Mouse (Mus musculus): ENCODE results near the gene Tbx6. TPM values are rescaled to one million over a fixed set of nuclear protein-coding genes. Genes with fewer than 3 reads are reported as not detected.

The Tbx6 gene
- total RNA-seq, 2 experiments from 2014 or later, result 23.2 to 31.9 TPM

- ATAC-seq (replicated peaks; ENCODE audit: low FRiP score, poor library complexity, severe bottlenecking), result peak; percentile 95
These were observed 10.8 kb downstream of the Tbx6 start, which contains the start of gene Ppp4c for GRCm38 (mm10) chr7:126791851-126792720. TSS of gene Ppp4c (minus strand) at chr7:126792496.

GRCm38 (mm10) chr7:126792721-126793443 lies 11.6 kb downstream of the Tbx6 start:
- ATAC-seq (replicated peaks; ENCODE audit: low FRiP score, poor library complexity, severe bottlenecking), result no peak

GRCm38 (mm10) chr7:126793456-126794270 lies 12.4 kb downstream of the Tbx6 start:
- ATAC-seq (replicated peaks; ENCODE audit: low FRiP score, poor library complexity, severe bottlenecking), result no peak

- ATAC-seq (replicated peaks; ENCODE audit: low FRiP score, poor library complexity, severe bottlenecking), result no peak
These were observed 13.0 kb downstream of the Tbx6 start for GRCm38 (mm10) chr7:126794271-126794605.

GRCm38 (mm10) chr7:126795387-126796317 lies 14.4 kb downstream of the Tbx6 start:
- no peak for ATAC-seq (replicated peaks; ENCODE audit: low FRiP score, poor library complexity, severe bottlenecking)

GRCm38 (mm10) chr7:126796350-126796932 lies 15.2 kb downstream of the Tbx6 start:
- no peak for ATAC-seq (replicated peaks; ENCODE audit: low FRiP score, poor library complexity, severe bottlenecking)

GRCm38 (mm10) chr7:126797411-126798126 lies 16.3 kb downstream of the Tbx6 start, which contains the start of gene Fam57b:
TSS of gene Fam57b (plus strand) at chr7:126797668.
- ATAC-seq (replicated peaks; ENCODE audit: low FRiP score, poor library complexity, severe bottlenecking), result no peak

GRCm38 (mm10) chr7:126798127-126799049 lies 17.1 kb downstream of the Tbx6 start:
- peak; percentile 57 for ATAC-seq (replicated peaks; ENCODE audit: low FRiP score, poor library complexity, severe bottlenecking)

- ATAC-seq (replicated peaks; ENCODE audit: low FRiP score, poor library complexity, severe bottlenecking), result peak; percentile 80
These were observed 17.8 kb downstream of the Tbx6 start for GRCm38 (mm10) chr7:126799050-126799467.

- peak; percentile 51 for ATAC-seq (replicated peaks; ENCODE audit: low FRiP score, poor library complexity, severe bottlenecking)
These were observed 18.4 kb downstream of the Tbx6 start for GRCm38 (mm10) chr7:126799468-126800268.

GRCm38 (mm10) chr7:126800269-126801056 lies 19.2 kb downstream of the Tbx6 start:
- no peak for ATAC-seq (replicated peaks; ENCODE audit: low FRiP score, poor library complexity, severe bottlenecking)

- no peak for ATAC-seq (replicated peaks; ENCODE audit: low FRiP score, poor library complexity, severe bottlenecking)
These were observed 19.8 kb downstream of the Tbx6 start for GRCm38 (mm10) chr7:126801057-126801422.

GRCm38 (mm10) chr7:126802134-126802889 lies 21.0 kb downstream of the Tbx6 start:
- ATAC-seq (replicated peaks; ENCODE audit: low FRiP score, poor library complexity, severe bottlenecking), result no peak

- no peak for ATAC-seq (replicated peaks; ENCODE audit: low FRiP score, poor library complexity, severe bottlenecking)
These were observed 21.9 kb downstream of the Tbx6 start for GRCm38 (mm10) chr7:126803181-126803580.

GRCm38 (mm10) chr7:126803751-126804150 lies 22.5 kb downstream of the Tbx6 start:
- no peak for ATAC-seq (replicated peaks; ENCODE audit: low FRiP score, poor library complexity, severe bottlenecking)

Measured in erythroblast, adult 5-6 weeks (primary cell).